Mouse (Mus musculus): ENCODE measurements around the gene Myh14.

DNA sequence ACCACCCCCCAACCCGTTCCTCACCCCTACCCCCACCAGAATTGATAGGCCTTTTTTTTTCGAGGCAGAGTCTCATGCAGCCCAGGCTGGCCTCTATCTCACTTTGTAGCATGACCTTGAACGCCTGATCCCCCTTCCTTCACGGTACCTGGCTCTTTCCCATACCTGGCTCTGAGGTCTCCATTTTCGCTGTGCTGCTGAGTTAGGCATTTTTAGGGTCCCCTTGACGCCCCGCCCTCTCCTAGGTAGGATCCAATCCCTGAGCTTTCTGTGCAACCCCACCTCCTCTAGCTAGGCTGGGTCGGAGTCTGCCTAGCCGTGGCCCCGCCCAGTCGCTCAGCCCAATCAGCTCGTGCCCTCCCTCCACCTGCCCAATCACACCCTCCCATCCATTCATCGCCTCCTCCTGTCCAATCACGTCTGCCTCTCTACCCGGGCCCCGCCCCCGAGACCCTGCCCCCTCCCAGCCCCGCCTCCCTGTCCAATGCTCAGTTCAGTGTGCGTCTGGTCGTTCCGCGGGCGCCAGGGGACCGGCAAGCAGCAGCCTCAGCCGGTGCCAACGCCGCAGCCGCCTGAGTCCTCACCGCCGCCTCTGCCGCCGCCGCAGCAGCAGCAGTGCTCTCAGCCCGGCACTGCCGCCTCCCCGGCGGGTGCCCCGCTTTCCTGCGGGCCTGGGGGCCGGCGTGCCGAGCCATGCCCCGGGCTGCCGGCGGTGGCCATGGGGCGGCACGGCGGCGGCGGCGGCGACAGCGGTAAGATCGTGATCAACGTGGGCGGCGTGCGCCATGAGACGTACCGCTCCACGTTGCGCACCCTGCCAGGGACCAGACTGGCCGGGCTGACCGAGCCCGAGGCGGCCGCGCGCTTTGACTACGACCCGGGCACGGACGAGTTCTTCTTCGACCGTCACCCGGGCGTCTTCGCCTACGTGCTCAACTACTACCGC, 80.0 kb downstream of the Myh14 start, which contains the start of gene Kcnc3:
- no peak for TF ChIP-seq CTCF (IDR thresholded peaks at IDR 0.05; ENCODE audit: low read depth)
- no peak for TF ChIP-seq EP300 (IDR thresholded peaks at IDR 0.05; ENCODE audit: low read depth)
